Mouse (Mus musculus) G1E (cell line): Measurements from ENCODE around the gene Ssh2.

Experiments
- CTCF ChIP-seq: IDR thresholded peaks from 2 replicates; pipeline ENCODE4 v1.5.1; 2012; ENCODE audit warnings: low read depth, low read length, inconsistent platforms, mixed read lengths
- GATA1 ChIP-seq: IDR thresholded peaks from 2 replicates; pipeline ENCODE4 v1.6.1; 2012; ENCODE audit warnings: borderline replicate concordance, low read length, inconsistent platforms, mixed read lengths
- POLR2AphosphoS5 ChIP-seq: IDR thresholded peaks from 2 replicates; pipeline ENCODE4 v1.6.1; 2012; ENCODE audit warnings: low read depth, low read length, inconsistent platforms; ENCODE audit not compliant: insufficient replicate concordance
- TAL1 ChIP-seq: conservative IDR thresholded peaks from 2 replicates; pipeline ENCODE4 v1.6.1; 2012; ENCODE audit warnings: low read depth, low read length, inconsistent platforms, mixed read lengths

DNA sequence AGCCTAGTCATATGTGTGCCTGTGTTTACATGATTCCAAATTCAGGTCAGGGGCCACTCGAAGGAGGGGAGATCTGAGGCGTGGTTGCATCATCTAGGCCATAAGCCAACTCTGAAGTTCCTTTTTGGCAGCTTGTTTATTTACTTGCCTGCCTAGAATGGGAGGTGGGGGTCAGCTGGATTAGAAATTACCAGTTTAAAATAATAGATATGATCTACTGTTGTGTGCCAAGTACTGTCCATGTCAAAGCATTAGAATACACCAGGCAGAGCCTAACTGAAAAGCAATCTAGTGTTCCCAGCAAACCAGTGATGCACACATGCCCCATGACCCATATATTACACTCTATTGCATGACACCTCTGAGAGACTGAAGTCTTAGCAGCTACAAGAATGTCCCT, 228.9 kb downstream of the Ssh2 start:
- TF ChIP-seq CTCF (no peak), TAL1 (no peak), POLR2AphosphoS5 (no peak), GATA1 (no peak)
